Mouse (Mus musculus): ENCODE results near the gene Plcd3.

GRCm38 (mm10) chr11:103080323-103081091, 21.0 kb downstream of the Plcd3 start:
- TF ChIP-seq CTCF (IDR thresholded peaks at IDR 0.05; ENCODE audit: insufficient read depth, low read depth, low read length) (no peak), POLR2A (IDR thresholded peaks at IDR 0.05; ENCODE audit: insufficient read depth, low read depth, low read length) (no peak)
